Mouse (Mus musculus) adrenal gland, postnatal 25 days (tissue): ENCODE results near the gene Atn1. TPM values are rescaled to one million over a fixed set of nuclear protein-coding genes. Genes with fewer than 3 reads are reported as not detected.
A peak's percentile ranks its signal among the peaks of the same experiment; 100 is the strongest.

Experiments used
- DNase-seq: peaks from one replicate; pipeline ENCODE4 v3.0.0; 2021; ENCODE audit warnings: mixed read lengths
- total RNA-seq: library from RNA; stranded (reverse); gene quantifications from 2 replicates; pipeline ENCODE4 v1.2.3, GENCODE M21; 2021

Atn1 gene
- total RNA-seq, 1 experiment from 2014 or later, result 100 TPM

GRCm38 (mm10) chr6:124740888-124741761 lies 15.2 kb downstream of the Atn1 start, which contains the start of gene Grcc10:
Gene Grcc10, minus strand, starts transcription at chr6:124741374.
- DNase-seq, result peak; percentile 79

GRCm38 (mm10) chr6:124740211-124740887 lies 16.0 kb downstream of the Atn1 start:
- DNase-seq, result peak; percentile 56

GRCm38 (mm10) chr6:124739231-124739796 lies 17.0 kb downstream of the Atn1 start:
- DNase-seq, result no peak

GRCm38 (mm10) chr6:124738511-124739023 lies 17.8 kb downstream of the Atn1 start, which contains the start of gene Ptpn6:
Gene Ptpn6, minus strand, starts transcription at chr6:124738714.
- no peak for DNase-seq

DNA sequence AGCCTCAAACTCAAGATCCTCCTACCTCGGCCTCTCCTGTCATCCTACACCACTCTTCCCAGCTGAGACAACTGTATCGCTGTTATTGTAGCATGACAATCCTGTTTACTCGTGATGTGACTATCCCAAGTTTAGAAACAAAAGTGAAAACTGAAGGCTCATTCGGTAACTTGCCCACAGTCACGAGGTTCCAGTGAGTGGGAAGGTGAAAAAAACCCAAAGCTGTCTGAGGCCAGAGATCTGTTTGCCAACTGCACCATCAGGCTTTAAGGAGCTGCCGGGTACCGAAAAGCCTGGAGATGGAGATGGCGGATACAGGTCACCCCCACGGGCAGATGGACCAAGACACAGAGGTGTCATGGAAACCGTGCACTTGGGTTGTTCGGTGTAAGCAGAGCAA lies 19.3 kb downstream of the Atn1 start:
- no peak for DNase-seq

- no peak for DNase-seq
Measured at GRCm38 (mm10) chr6:124734417-124734816, 21.9 kb downstream of the Atn1 start.

GRCm38 (mm10) chr6:124732476-124733370 lies 23.6 kb downstream of the Atn1 start:
- DNase-seq, result no peak

GRCm38 (mm10) chr6:124731038-124731437 lies 25.3 kb downstream of the Atn1 start:
- no peak for DNase-seq

DNA sequence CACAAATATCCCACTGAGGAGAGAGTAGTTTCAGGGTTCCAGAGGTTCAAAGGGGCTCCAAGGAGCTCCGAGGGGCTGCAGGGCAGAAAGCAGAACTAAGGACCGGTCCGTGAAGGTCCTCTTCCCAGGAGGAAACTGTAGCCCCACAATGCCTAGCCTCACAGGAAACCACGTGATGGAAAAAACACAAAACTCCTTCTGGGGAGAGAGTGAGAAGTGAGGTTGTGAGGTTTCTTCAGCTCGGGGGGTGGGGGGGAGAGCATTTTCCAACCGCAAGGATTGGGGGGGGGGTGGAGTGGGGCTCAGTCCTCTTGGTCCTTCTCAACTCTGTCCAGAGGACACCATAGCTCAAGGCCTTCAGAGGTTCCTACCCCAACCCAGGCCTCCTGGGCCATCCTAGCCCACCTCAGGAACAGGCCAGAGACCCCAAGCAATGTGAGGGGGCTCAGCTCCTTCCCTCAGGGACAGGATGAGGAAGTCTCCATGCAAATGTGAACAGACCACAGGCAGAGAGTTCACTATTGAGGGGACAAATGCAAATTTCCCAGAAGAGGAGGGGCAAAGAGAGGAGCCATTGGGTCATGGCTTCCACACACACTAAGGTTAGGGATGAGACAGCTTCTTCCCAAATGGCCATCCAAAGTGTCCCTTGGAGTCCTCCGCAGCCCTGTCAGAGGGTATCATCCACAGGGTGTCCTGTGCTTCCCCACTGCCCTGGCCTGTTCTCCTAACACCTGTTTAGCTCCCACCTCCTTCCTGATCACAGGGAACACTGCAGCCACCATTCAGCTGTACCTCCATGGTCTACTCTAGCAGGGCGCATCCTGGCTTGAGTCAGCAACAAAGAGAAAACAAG lies 26.2 kb downstream of the Atn1 start:
- no peak for DNase-seq

DNA sequence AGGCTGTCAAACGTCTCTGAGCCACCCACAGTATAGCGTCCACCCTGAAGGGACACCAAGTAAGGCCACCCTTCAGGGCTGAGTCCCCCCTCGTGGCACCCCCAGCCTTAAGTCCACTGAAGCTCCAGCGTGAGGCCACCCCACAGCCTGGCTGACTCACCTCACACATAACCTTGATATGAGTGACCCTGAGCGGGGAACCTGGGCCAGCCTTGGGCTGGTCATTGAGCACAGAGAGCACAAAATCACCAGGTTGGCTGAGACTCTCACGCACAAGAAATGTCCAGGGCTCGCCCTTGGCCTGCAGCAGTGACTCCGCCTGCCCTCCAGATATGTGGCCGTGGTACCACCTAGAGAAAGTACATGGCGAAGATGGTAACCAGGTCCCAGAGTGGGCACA lies 27.7 kb downstream of the Atn1 start:
- peak; percentile 48 for DNase-seq

GRCm38 (mm10) chr6:124724472-124724871 lies 31.9 kb downstream of the Atn1 start:
- DNase-seq, result no peak

- DNase-seq, result no peak
Measured at GRCm38 (mm10) chr6:124723541-124723940, 32.8 kb downstream of the Atn1 start.

DNA sequence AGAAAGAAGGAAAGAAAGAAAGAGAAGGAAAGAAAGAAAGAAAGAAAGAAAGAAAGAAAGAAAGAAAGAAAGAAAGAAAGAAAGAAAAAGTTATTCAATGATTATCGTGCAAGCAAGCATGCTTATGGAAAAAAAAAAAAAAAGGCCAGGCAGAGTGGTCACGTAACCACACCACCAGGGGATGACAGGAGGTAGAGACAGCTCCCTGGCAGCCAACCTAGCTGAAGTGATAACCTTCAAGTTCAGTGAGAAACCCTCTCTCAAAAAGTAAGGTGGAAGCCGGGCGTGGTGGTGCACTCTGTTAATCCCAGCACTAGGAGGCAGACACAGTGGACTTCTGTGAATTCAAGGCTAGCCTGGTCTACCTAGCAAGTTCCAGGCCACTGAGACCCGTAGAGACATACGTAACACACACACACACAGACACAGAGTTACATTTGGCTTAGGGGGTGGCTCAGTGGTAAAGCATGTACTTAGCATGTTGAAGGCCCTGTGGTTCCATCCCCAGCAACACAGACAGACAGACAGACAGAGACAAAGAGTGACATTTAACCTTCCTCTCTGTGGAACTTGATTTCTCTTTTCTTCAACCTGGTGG lies 33.3 kb downstream of the Atn1 start:
- no peak for DNase-seq

DNA sequence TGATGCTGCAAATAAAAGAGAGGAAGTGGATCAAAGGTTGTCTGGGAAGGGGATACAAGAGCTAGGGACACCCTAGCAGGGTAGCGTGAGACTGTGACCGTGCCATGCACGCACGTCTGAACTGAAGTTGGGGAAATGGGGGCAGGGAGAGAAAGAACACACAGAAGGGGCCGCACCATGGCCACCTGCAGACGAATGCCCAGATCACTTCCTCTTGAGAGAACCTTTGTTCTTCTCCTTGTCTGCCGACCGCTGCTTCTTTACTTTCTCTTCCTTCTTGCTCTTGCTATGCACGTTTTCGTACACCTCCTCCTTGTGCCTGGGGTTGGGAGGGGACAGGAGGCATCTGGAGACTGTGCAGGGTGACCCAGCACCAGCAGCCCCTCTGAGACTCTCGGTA lies 35.4 kb downstream of the Atn1 start:
- DNase-seq, result no peak

- no peak for DNase-seq
Measured at GRCm38 (mm10) chr6:124719354-124719978, 36.9 kb downstream of the Atn1 start.

- DNase-seq, result no peak
Measured at GRCm38 (mm10) chr6:124718703-124719102, 37.6 kb downstream of the Atn1 start.

DNA sequence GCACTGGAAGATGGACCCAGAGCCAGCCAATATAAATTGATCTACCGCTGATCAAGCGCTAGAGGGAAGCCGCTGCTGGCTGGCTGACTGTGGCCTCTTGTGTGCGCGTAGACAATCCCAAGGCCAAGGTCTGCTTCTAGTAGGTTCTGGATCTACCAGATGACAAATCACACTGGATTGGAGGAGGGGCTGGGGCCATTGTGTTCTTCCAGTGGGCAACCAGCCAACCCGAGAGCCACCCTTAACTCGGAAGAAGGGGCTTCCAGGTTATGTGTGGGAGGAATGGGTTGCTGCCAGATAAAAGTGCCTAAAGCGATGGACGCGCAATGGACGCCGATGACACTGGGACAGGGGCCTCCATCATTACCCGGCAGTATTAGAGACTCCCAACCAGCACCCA lies 38.4 kb downstream of the Atn1 start:
- DNase-seq, result no peak

GRCm38 (mm10) chr6:124716864-124717490 lies 39.3 kb downstream of the Atn1 start:
- peak; percentile 52 for DNase-seq

DNA sequence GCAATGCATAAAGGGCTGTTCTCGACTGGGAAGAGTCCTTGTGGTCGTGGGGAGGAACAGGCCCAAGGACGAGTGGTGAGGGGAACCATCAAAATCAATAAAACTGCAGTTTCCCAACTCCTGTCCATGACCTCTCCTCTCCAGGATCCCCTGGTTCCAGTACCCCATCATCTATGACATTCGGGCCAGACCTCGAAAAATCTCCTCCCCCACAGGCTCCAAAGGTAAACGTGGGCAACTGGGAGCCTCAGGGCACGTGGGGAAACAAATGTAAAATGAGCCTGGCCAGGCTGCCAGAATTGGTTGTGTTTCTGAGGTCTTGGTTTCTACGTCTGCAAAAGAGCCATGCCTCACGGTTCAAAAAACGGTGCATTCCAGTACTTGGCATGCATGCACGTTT lies 43.4 kb downstream of the Atn1 start:
- no peak for DNase-seq
